Comparison of ENCODE assay signal across 9 mouse cellular contexts in genomic region chr11:87751491-87751966, GRCm38 (mm10). TPM values are rescaled to one million over a fixed set of nuclear protein-coding genes. Genes with fewer than 3 reads are reported as not detected.
DNase-seq lines count a peak whose midpoint lies in the region; ATAC-seq lines count a peak whose summit lies in the region.
"Had no signal": no experiment of that assay in that cellular context is flagged by ENCODE, and none has a peak within 500 bp of the region (broad histone marks: within the 10 kb centered on the region; RNA-seq: fewer than 3 reads in every experiment).

No protein-coding gene starts in this region.

- peak overlapping the region; percentile 55 for H3K4me2 ChIP-seq in heart, embryonic 13.5 days
- H3K4me2 ChIP-seq in heart, embryonic 12.5 days = no peak overlapping the region
- H3K4me2 ChIP-seq in lung, embryonic 16.5 days (ENCODE audit: low read depth, low read length) = no peak overlapping the region
- no peak overlapping the region for H3K4me2 ChIP-seq in stomach, embryonic 16.5 days (ENCODE audit: low read depth, low read length)
- no peak overlapping the region for H3K4me2 ChIP-seq in hindbrain, embryonic 11.5 days (replicated peaks; ENCODE audit: low read depth, low read length)

- H3K4me3 ChIP-seq in heart, embryonic 13.5 days = no peak overlapping the region
- H3K4me3 ChIP-seq in heart, embryonic 12.5 days = no peak overlapping the region
- H3K4me3 ChIP-seq in brown adipose tissue, adult 24 weeks (ENCODE audit: insufficient read depth, low read depth, low read length) = no peak overlapping the region
- no peak overlapping the region for H3K4me3 ChIP-seq in lung, embryonic 16.5 days (ENCODE audit: low read length)
- no peak overlapping the region for H3K4me3 ChIP-seq in stomach, embryonic 16.5 days (replicated peaks; ENCODE audit: low read length)
- no peak overlapping the region for H3K4me3 ChIP-seq in hindbrain, embryonic 11.5 days (ENCODE audit: low read depth, low read length)

- H3K4me1 ChIP-seq in heart, embryonic 13.5 days = peaks cover 17% of the 10 kb centered on the region
- peaks cover 10% of the 10 kb centered on the region; the same call in 1 of the 2 replicates for H3K4me1 ChIP-seq in heart, embryonic 12.5 days (replicated peaks)
- no peaks in the 10 kb centered on the region for H3K4me1 ChIP-seq in brown adipose tissue, adult 24 weeks (ENCODE audit: control insufficient read depth, insufficient read depth, insufficient read length, low read length)
- no peaks in the 10 kb centered on the region for H3K4me1 ChIP-seq in lung, embryonic 16.5 days (replicated peaks; ENCODE audit: control insufficient read depth, insufficient read depth, low read length)
- H3K4me1 ChIP-seq in stomach, embryonic 16.5 days (ENCODE audit: control insufficient read depth, insufficient read depth, low read length) = peaks cover 15% of the 10 kb centered on the region; the same call in 1 of the 2 replicates
- H3K4me1 ChIP-seq in hindbrain, embryonic 11.5 days (replicated peaks; ENCODE audit: control insufficient read depth, insufficient read depth, low read length) = no peaks in the 10 kb centered on the region

- no peak for DNase-seq in hindbrain, embryonic 11.5 days (ENCODE audit: low spot score)
- DNase-seq in embryo, embryonic 10 days (ENCODE audit: low spot score) = no peak

- no peaks in the 10 kb centered on the region for H3K36me3 ChIP-seq in heart, embryonic 13.5 days
- no peaks in the 10 kb centered on the region for H3K36me3 ChIP-seq in heart, embryonic 12.5 days
- no peaks in the 10 kb centered on the region for H3K36me3 ChIP-seq in lung, embryonic 16.5 days (ENCODE audit: control insufficient read depth, insufficient read depth, low read length)
- no peaks in the 10 kb centered on the region for H3K36me3 ChIP-seq in stomach, embryonic 16.5 days (ENCODE audit: control insufficient read depth, insufficient read depth, low read length)
- no peaks in the 10 kb centered on the region for H3K36me3 ChIP-seq in hindbrain, embryonic 11.5 days (ENCODE audit: control insufficient read depth, insufficient read depth, low read length)

- peaks cover 29% of the 10 kb centered on the region; the same call in 1 of the 2 replicates for H3K27me3 ChIP-seq in heart, embryonic 13.5 days (replicated peaks)
- H3K27me3 ChIP-seq in heart, embryonic 12.5 days (replicated peaks) = peaks cover 9% of the 10 kb centered on the region
- no peaks in the 10 kb centered on the region for H3K27me3 ChIP-seq in lung, embryonic 16.5 days (ENCODE audit: control insufficient read depth, insufficient read depth, low read depth, low read length)
- no peaks in the 10 kb centered on the region for H3K27me3 ChIP-seq in stomach, embryonic 16.5 days (ENCODE audit: control insufficient read depth, insufficient read depth, low read length)
- no peaks in the 10 kb centered on the region for H3K27me3 ChIP-seq in hindbrain, embryonic 11.5 days (ENCODE audit: control insufficient read depth, insufficient read depth, low read length)
- H3K27me3 ChIP-seq: Patski had no signal

- no peaks in the 10 kb centered on the region for H3K9me3 ChIP-seq in heart, embryonic 13.5 days
- H3K9me3 ChIP-seq in heart, embryonic 12.5 days (replicated peaks) = no peaks in the 10 kb centered on the region
- no peaks in the 10 kb centered on the region for H3K9me3 ChIP-seq in lung, embryonic 16.5 days (ENCODE audit: control insufficient read depth, low read length)
- H3K9me3 ChIP-seq in stomach, embryonic 16.5 days (replicated peaks; ENCODE audit: control insufficient read depth, low read length) = no peaks in the 10 kb centered on the region
- no peaks in the 10 kb centered on the region for H3K9me3 ChIP-seq in hindbrain, embryonic 11.5 days (ENCODE audit: control insufficient read depth, low read length)

- ATAC-seq in heart, embryonic 13.5 days (ENCODE audit: extremely low read depth, insufficient number of reproducible peaks, low FRiP score, low TSS enrichment) = no peak
- no peak for ATAC-seq in heart, embryonic 12.5 days (ENCODE audit: insufficient number of reproducible peaks, low FRiP score)
- ATAC-seq in lung, embryonic 16.5 days (ENCODE audit: low read depth) = no peak
- no peak for ATAC-seq in stomach, embryonic 16.5 days (ENCODE audit: insufficient read depth, low FRiP score)
- ATAC-seq in hindbrain, embryonic 11.5 days (ENCODE audit: low FRiP score) = no peak
- ATAC-seq in megakaryocyte-erythroid progenitor cell, adult 5-6 weeks (replicated peaks; ENCODE audit: low FRiP score, low TSS enrichment, poor library complexity, severe bottlenecking) = no peak
- ATAC-seq: Patski had no signal

- peak overlapping the region; percentile 36; the same call in 1 of the 2 replicates for H3K27ac ChIP-seq in heart, embryonic 13.5 days (replicated peaks)
- H3K27ac ChIP-seq in heart, embryonic 12.5 days (ENCODE audit: poor library complexity, severe bottlenecking) = no peak overlapping the region
- peak overlapping the region; percentile 78 for H3K27ac ChIP-seq in brown adipose tissue, adult 24 weeks (replicated peaks; ENCODE audit: low read depth, low read length)
- H3K27ac ChIP-seq in lung, embryonic 16.5 days (ENCODE audit: low read length) = 0 out of 2 replicates have a peak overlapping the region, but pooled peaks have one; percentile 13
- H3K27ac ChIP-seq in stomach, embryonic 16.5 days (ENCODE audit: low read length) = peak overlapping the region; percentile 57
- no peak overlapping the region for H3K27ac ChIP-seq in hindbrain, embryonic 11.5 days (ENCODE audit: low read depth, low read length)

- 39% methylated on average over 4 of the region's 4 CpGs for WGBS in heart, embryonic 13.5 days
- WGBS in heart, embryonic 12.5 days = 54% methylated on average over 4 of the region's 4 CpGs
- WGBS in lung, embryonic 16.5 days = 47% methylated on average over 4 of the region's 4 CpGs
- 60% methylated on average over 4 of the region's 4 CpGs for WGBS in stomach, embryonic 16.5 days
- 73% methylated on average over 4 of the region's 4 CpGs for WGBS in hindbrain, embryonic 11.5 days

- no peak overlapping the region for H3K9ac ChIP-seq in heart, embryonic 13.5 days
- H3K9ac ChIP-seq in heart, embryonic 12.5 days = no peak overlapping the region
- H3K9ac ChIP-seq in lung, embryonic 16.5 days (ENCODE audit: low read length) = no peak overlapping the region
- no peak overlapping the region for H3K9ac ChIP-seq in stomach, embryonic 16.5 days (ENCODE audit: low read length)
- H3K9ac ChIP-seq in hindbrain, embryonic 11.5 days (ENCODE audit: low read depth, low read length) = no peak overlapping the region

RNA-seq across cellular contexts. Expression of gene Tspoap1, which starts 8.8 kb away (rescaled TPM):
- polyA plus RNA-seq in heart, embryonic 13.5 days (2015; fragmentation: Nextera tagmentation; extraction: Ambion mirVana) = 0.47 and 0.51 TPM in 2 replicates
- polyA plus RNA-seq in heart, embryonic 12.5 days (2016; fragmentation: Nextera tagmentation; extraction: Ambion mirVana) = 0.21 and 0.78 TPM in 2 replicates
- not detected in 2 replicates for polyA plus RNA-seq in brown adipose tissue, adult 24 weeks (2012; ENCODE audit: insufficient read depth, insufficient read length, missing spikeins)
- polyA plus RNA-seq in lung, embryonic 16.5 days (2015; fragmentation: Nextera tagmentation; extraction: Ambion mirVana) = 1.6 and 2.3 TPM in 2 replicates
- 1.5 and 1.7 TPM in 2 replicates for polyA plus RNA-seq in stomach, embryonic 16.5 days (2015; fragmentation: Nextera tagmentation; extraction: Ambion mirVana)
- 6.4 and 10.0 TPM in 2 replicates for polyA plus RNA-seq in hindbrain, embryonic 11.5 days (2014; fragmentation: Nextera tagmentation; extraction: Ambion mirVana)
- 5.5 and 20.3 TPM in 2 replicates for total RNA-seq in megakaryocyte-erythroid progenitor cell, adult 5-6 weeks (2014; fragmentation: Nextera tagmentation)
- 3.5 and 5.4 TPM in 2 replicates for total RNA-seq in megakaryocyte-erythroid progenitor cell, adult 5-6 weeks (2017)

RNA-seq across cellular contexts. Expression of gene Supt4a, which starts 14.2 kb away (rescaled TPM):
- 104 and 115 TPM in 2 replicates for polyA plus RNA-seq in heart, embryonic 13.5 days (2015; fragmentation: Nextera tagmentation; extraction: Ambion mirVana)
- 99.6 and 101 TPM in 2 replicates for polyA plus RNA-seq in heart, embryonic 12.5 days (2016; fragmentation: Nextera tagmentation; extraction: Ambion mirVana)
- 90.3 and 97.1 TPM in 2 replicates for polyA plus RNA-seq in brown adipose tissue, adult 24 weeks (2012; ENCODE audit: insufficient read depth, insufficient read length, missing spikeins)
- 143 and 167 TPM in 2 replicates for polyA plus RNA-seq in lung, embryonic 16.5 days (2015; fragmentation: Nextera tagmentation; extraction: Ambion mirVana)
- polyA plus RNA-seq in stomach, embryonic 16.5 days (2015; fragmentation: Nextera tagmentation; extraction: Ambion mirVana) = 116 and 119 TPM in 2 replicates
- 162 and 169 TPM in 2 replicates for polyA plus RNA-seq in hindbrain, embryonic 11.5 days (2014; fragmentation: Nextera tagmentation; extraction: Ambion mirVana)
- total RNA-seq in megakaryocyte-erythroid progenitor cell, adult 5-6 weeks (2014; fragmentation: Nextera tagmentation) = 146 and 192 TPM in 2 replicates
- total RNA-seq in megakaryocyte-erythroid progenitor cell, adult 5-6 weeks (2017) = 55.2 and 75.2 TPM in 2 replicates

RNA-seq across cellular contexts. Expression of gene Mpo, which starts 41.9 kb away (rescaled TPM):
- polyA plus RNA-seq in heart, embryonic 13.5 days (2015; fragmentation: Nextera tagmentation; extraction: Ambion mirVana) = 2.1 and 8.2 TPM in 2 replicates
- 2.8 and 6.7 TPM in 2 replicates for polyA plus RNA-seq in heart, embryonic 12.5 days (2016; fragmentation: Nextera tagmentation; extraction: Ambion mirVana)
- polyA plus RNA-seq in brown adipose tissue, adult 24 weeks (2012; ENCODE audit: insufficient read depth, insufficient read length, missing spikeins) = not detected in 2 replicates
- polyA plus RNA-seq in lung, embryonic 16.5 days (2015; fragmentation: Nextera tagmentation; extraction: Ambion mirVana) = 0.64 and 3.4 TPM in 2 replicates
- polyA plus RNA-seq in stomach, embryonic 16.5 days (2015; fragmentation: Nextera tagmentation; extraction: Ambion mirVana) = 17.4 and 19.0 TPM in 2 replicates
- 2.8 and 5.3 TPM in 2 replicates for polyA plus RNA-seq in hindbrain, embryonic 11.5 days (2014; fragmentation: Nextera tagmentation; extraction: Ambion mirVana)
- total RNA-seq in megakaryocyte-erythroid progenitor cell, adult 5-6 weeks (2014; fragmentation: Nextera tagmentation) = 7.9 TPM in 1 of 2 replicates, not detected in the other
- total RNA-seq in megakaryocyte-erythroid progenitor cell, adult 5-6 weeks (2017) = 7.6 and 31.9 TPM in 2 replicates
- polyA plus RNA-seq: Patski had no signal

Comparison
In these comparisons a context has a peak if more than half of its experiments do, and no peak if none do; other contexts are left out.
1. H3K27ac ChIP-seq: peak in heart, embryonic 13.5 days (single experiment), brown adipose tissue, adult 24 weeks (single experiment), lung, embryonic 16.5 days (single experiment) and stomach, embryonic 16.5 days (single experiment); none in heart, embryonic 12.5 days (single experiment) and hindbrain, embryonic 11.5 days (single experiment).